Mouse (Mus musculus) heart, postnatal 0 days (tissue): ENCODE measurements around the gene Efnb3.
A peak's percentile ranks its signal among the peaks of the same experiment; 100 is the strongest.

ENCODE experiments used
- CTCF ChIP-seq: IDR thresholded peaks from 2 replicates; pipeline ENCODE4 v1.5.1; 2016; ENCODE audit warnings: antibody characterized with exemption, control low read depth, low read depth
- EP300 ChIP-seq: IDR thresholded peaks from 2 replicates; pipeline ENCODE4 v1.6.1; 2016; ENCODE audit warnings: antibody characterized with exemption, low read depth

DNA sequence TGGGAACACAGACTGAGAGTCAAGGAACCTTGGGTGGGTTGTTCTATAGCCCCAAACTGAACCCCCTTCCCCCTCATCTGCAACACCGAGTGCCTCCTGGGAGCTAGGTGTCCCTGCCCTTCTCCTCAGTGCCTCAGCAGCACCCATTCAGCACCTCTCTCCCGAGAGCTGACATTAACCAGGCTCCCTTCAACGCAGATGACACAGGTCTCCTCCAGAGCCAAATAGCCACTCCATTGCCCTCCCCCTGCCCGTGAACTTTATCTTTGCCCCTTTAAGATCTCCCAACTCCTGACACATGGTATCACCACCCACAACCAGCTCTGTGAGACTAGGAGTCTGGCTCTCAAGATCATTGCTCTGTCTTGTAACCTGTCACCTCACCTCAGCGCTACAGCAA lies 822 bp downstream of the Efnb3 start:
- TF ChIP-seq EP300 (peak; percentile 88), CTCF (no peak)
